Mouse (Mus musculus): ENCODE measurements around the gene Mcf2l. TPM values are rescaled to one million over a fixed set of nuclear protein-coding genes. Genes with fewer than 3 reads are reported as not detected.
A peak's percentile ranks its signal among the peaks of the same experiment; 100 is the strongest.

The Mcf2l gene
- total and polyA plus RNA-seq, 2 experiments from 2014 or later = 94.1 to 298 TPM

DNA sequence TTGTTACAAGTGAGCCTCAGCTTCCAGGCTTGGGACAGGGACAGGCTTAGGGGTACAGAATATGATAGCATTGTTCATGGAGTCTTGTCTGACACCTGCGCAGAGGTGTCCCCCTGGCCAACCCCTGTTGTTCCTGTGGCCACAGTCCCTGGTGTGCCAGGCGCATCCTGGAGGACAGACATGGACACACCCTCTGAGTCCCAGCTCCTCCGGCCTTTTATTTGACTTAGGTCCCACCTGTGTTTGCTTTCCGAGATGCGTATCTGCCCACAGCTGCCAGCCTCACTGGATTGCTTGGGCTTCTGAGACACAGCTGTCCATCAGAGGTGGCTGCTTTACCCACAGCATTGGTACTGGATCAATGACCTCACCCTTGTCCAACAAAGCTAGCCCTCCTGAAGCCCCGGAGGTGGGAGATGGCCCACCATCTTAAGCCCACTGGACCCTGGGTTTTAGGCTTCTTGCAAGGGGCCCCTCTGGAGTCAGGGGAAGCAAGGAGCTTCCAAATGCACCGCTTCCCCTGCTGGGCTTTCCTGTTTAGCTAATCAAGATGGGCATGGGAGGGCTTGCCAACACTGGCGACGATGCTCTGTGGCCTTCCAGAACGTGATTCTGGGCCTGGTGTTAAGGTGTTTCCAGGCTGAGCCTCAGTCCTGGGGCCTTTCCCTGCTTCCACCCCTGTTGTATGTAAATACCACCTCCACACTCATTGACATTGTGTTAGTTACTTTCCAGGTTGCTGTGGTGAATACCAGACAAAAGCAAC is 67.7 kb downstream of the Mcf2l start:
- no peak overlapping the region for H3K9ac ChIP-seq (replicated peaks; ENCODE audit: low read length)
- WGBS = 69% methylated on average over 10 of the region's 10 CpGs
- TF ChIP-seq CTCF (IDR thresholded peaks at IDR 0.05; ENCODE audit: low read depth) = no peak
- ATAC-seq (no peak), DNase-seq (ENCODE audit: low spot score) (no peak)
- H3K27ac ChIP-seq = no peak overlapping the region
- H3K9me3 ChIP-seq (ENCODE audit: low read length) = no peaks in the 10 kb centered on the region
- H3K4me2 ChIP-seq (ENCODE audit: low read depth, low read length) = no peak overlapping the region
- peaks cover 10% of the 10 kb centered on the region; the same call in 1 of the 2 replicates for H3K4me1 ChIP-seq (ENCODE audit: insufficient read depth, low read length)
- H3K27me3 ChIP-seq (ENCODE audit: insufficient read depth, low read length) = no peaks in the 10 kb centered on the region
- no peak overlapping the region for H3K4me3 ChIP-seq (ENCODE audit: low read length)
- no peaks in the 10 kb centered on the region for H3K36me3 ChIP-seq (ENCODE audit: insufficient read depth, low read length)

DNA sequence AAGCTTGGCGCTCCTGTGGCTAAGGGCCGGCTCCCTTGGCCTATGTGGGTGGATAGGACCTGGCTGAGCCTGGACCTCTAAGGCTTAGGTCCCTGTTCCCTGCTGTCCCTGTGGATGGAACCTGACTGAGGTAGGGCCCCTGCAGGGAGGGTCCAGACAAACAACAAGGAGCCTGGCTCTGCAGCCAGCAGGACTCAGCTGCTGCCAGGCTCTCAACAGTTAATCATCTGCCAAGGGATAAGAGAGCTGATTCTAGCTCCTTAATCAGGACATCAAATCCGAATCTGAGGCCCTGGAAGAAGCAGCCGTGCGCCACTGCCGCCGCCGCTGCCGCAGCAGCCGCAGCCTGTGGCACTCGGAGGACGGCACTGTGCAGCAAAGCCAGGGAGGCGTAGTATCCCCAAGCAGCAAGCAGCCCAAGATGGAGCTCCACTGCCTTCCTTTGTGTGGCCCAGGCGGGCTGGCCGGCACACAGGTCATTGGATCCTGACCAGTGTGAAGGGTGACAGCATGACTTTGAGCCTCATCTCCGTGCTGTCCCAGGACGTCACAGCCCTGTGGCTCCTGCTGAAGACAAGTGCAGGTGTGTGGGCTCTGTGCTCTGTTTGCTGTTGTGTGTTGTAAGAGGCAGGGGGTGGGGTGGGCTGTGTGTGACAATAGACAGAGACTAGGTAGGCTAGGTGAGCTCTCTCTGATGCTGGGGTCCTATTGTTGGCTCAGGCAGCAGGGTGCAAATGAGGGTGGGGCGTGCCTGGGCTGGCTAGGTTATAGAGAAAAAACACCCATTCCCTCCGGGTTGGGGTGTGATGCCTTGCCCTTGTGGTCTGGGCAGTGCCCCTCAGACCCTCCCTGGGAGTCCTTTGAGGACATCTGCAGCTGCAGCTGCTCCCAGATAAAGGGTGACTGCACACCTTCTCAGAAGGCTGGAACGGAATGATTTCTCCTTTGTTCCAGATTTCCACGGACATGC is 74.3 kb downstream of the Mcf2l start:
- Histone ChIP-seq H3K9ac (replicated peaks; ENCODE audit: low read length) (peak overlapping the region; percentile 74), H3K9me3 (ENCODE audit: low read length) (no peaks in the 10 kb centered on the region), H3K27me3 (ENCODE audit: insufficient read depth, low read length) (no peaks in the 10 kb centered on the region), H3K36me3 (ENCODE audit: insufficient read depth, low read length) (no peaks in the 10 kb centered on the region), H3K4me2 (ENCODE audit: low read depth, low read length) (peak overlapping the region; percentile 76), H3K4me3 (ENCODE audit: low read length) (peak overlapping the region; percentile 53), H3K27ac (peak overlapping the region; percentile 98), H3K4me1 (ENCODE audit: insufficient read depth, low read length) (peaks cover 42% of the 10 kb centered on the region)
- peak; percentile 79 for ATAC-seq
- DNase-seq (ENCODE audit: low spot score) = peak; percentile 84
- no peak for TF ChIP-seq CTCF (IDR thresholded peaks at IDR 0.05; ENCODE audit: low read depth)
- whole genome bisulfite sequencing = 3% methylated on average over 21 of the region's 21 CpGs

DNA sequence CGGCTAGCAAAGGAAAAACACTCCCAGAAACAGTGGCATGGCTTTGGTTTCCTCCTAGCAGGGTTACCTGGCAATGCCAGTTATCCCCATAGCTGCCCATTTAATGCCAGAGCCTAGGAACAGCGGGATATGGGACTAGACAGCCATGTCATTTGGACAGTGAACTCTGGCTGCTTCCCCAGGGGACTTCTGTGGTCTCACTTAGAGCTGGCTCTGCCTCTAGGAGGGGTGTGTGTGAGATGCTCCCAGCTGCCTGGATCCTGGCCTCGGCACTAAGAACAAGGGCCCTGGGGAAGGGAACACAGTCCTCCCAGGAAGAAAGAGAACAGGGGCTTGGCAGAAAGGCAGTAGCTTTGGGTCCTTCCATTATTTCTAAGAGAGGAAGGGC is 75.0 kb downstream of the Mcf2l start:
- peaks cover 42% of the 10 kb centered on the region for H3K4me1 ChIP-seq (ENCODE audit: insufficient read depth, low read length)
- 8% methylated on average over 3 of the region's 3 CpGs for WGBS

DNA sequence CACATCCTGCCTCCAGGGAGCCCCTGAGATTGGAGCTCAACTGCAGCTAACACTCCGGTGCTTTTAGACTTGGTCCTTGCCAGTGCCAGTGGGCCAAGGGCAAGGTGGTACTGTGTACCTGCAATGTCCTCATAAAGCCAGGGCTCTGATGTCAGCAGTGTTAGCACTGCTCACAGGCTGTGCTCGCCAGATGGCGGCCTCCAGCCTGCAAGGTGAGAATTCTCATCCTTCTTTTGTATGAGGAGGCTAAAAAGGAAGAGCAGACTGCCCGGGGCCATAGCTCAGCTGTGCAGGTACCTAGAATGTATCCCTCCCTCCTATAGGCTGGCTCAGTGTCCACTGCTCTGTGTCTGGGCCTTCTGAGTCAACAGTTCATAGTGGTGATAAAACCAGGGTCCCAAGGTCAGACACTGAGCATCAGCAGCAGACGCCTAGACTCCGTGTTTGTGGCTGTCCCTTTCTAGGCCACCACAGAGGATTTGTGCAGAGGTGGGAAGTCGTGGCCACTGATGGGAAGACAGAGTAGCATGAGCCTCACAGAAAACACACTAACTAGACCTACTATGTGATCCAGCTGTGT is 77.5 kb downstream of the Mcf2l start:
- ATAC-seq = no peak
- no peaks in the 10 kb centered on the region for H3K27me3 ChIP-seq (ENCODE audit: insufficient read depth, low read length)
- no peak for TF ChIP-seq CTCF (IDR thresholded peaks at IDR 0.05; ENCODE audit: low read depth)
- no peak overlapping the region for H3K4me3 ChIP-seq (ENCODE audit: low read length)
- peaks cover 42% of the 10 kb centered on the region for H3K4me1 ChIP-seq (ENCODE audit: insufficient read depth, low read length)
- H3K4me2 ChIP-seq (ENCODE audit: low read depth, low read length) = no peak overlapping the region
- DNase-seq (ENCODE audit: low spot score) = no peak
- peak overlapping the region; percentile 98 for H3K27ac ChIP-seq
- WGBS = 68% methylated on average over 7 of the region's 7 CpGs
- no peaks in the 10 kb centered on the region for H3K36me3 ChIP-seq (ENCODE audit: insufficient read depth, low read length)
- no peak overlapping the region; the same call in 1 of the 2 replicates for H3K9ac ChIP-seq (replicated peaks; ENCODE audit: low read length)
- no peaks in the 10 kb centered on the region for H3K9me3 ChIP-seq (ENCODE audit: low read length)

More for the DNA sequence above, 75.0 kb downstream of the Mcf2l start:
- Histone ChIP-seq H3K4me3 (ENCODE audit: low read length) (peak overlapping the region; percentile 53), H3K4me2 (ENCODE audit: low read depth, low read length) (peak overlapping the region; percentile 76), H3K27me3 (ENCODE audit: insufficient read depth, low read length) (no peaks in the 10 kb centered on the region), H3K36me3 (ENCODE audit: insufficient read depth, low read length) (no peaks in the 10 kb centered on the region), H3K9me3 (ENCODE audit: low read length) (no peaks in the 10 kb centered on the region), H3K27ac (peak overlapping the region; percentile 98), H3K9ac (replicated peaks; ENCODE audit: low read length) (peak overlapping the region; percentile 74)
- no peak; the same call in 1 of the 2 replicates for TF ChIP-seq CTCF (IDR thresholded peaks at IDR 0.05; ENCODE audit: low read depth)
- ATAC-seq (peak; percentile 53), DNase-seq (ENCODE audit: low spot score) (peak; percentile 83)

DNA sequence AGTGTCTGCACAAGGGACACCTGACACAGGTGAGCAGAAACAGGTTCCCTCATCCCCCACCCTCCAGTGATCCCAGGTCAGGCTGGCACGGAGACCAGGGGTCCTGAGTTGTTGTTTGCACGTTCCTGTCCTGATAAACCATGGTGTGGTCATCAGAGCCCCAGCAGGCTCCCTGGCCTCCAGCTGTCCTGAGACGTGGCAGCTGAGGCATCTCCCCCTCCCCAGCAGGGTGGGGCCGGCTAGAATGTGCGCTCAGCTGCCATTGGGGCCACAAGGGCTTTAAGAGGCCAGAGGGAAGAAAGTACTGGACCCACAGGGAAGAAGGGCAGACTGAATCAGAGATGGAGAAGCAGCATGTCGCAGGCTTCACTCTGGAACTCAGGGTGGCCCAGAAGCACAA is 79.1 kb downstream of the Mcf2l start:
- WGBS = 45% methylated on average over 6 of the region's 6 CpGs
- H3K9ac ChIP-seq (replicated peaks; ENCODE audit: low read length) = no peak overlapping the region
- DNase-seq (ENCODE audit: low spot score) (no peak), ATAC-seq (no peak)
- H3K27me3 ChIP-seq (ENCODE audit: insufficient read depth, low read length) = no peaks in the 10 kb centered on the region
- no peaks in the 10 kb centered on the region for H3K9me3 ChIP-seq (ENCODE audit: low read length)
- no peak overlapping the region for H3K4me3 ChIP-seq (ENCODE audit: low read length)
- peaks cover 26% of the 10 kb centered on the region for H3K4me1 ChIP-seq (ENCODE audit: insufficient read depth, low read length)
- no peak for TF ChIP-seq CTCF (IDR thresholded peaks at IDR 0.05; ENCODE audit: low read depth)
- no peak overlapping the region for H3K4me2 ChIP-seq (ENCODE audit: low read depth, low read length)
- H3K36me3 ChIP-seq (ENCODE audit: insufficient read depth, low read length) = no peaks in the 10 kb centered on the region
- H3K27ac ChIP-seq = no peak overlapping the region

DNA sequence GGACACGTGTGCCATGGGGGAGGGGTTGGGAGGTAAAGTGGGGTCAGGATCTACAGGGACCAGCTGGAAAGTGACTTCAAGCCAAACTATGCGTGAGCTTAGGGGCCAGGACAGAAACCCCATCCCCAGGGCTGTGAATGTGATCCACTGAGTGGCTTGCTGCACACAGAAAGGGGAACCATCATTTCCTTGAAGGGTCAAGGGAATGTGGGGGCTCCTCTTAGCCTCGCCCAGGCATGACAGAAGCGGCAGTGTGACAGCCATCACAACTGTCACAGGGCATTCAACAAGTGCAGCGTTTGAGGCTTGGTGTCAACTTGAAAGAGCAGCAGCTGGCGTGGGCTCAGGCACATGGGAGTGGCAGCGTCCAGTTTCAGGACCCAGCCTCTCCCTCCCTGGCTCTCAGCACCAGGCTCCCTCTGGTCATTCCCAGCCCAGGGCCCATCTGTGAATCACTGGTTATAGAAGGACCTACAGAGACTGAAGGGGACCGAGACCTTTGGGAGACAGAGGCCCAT is 81.8 kb downstream of the Mcf2l start:
- WGBS = 75% methylated on average over 8 of the region's 8 CpGs
- no peak for ATAC-seq

More for the DNA sequence above, 81.8 kb downstream of the Mcf2l start:
- H3K4me2 ChIP-seq (ENCODE audit: low read depth, low read length) = no peak overlapping the region
- no peaks in the 10 kb centered on the region for H3K27me3 ChIP-seq (ENCODE audit: insufficient read depth, low read length)
- no peaks in the 10 kb centered on the region for H3K9me3 ChIP-seq (ENCODE audit: low read length)
- no peak overlapping the region for H3K4me3 ChIP-seq (ENCODE audit: low read length)
- no peaks in the 10 kb centered on the region for H3K36me3 ChIP-seq (ENCODE audit: insufficient read depth, low read length)
- no peak for DNase-seq (ENCODE audit: low spot score)
- no peak overlapping the region for H3K27ac ChIP-seq
- TF ChIP-seq CTCF (IDR thresholded peaks at IDR 0.05; ENCODE audit: low read depth) = no peak
- no peak overlapping the region for H3K9ac ChIP-seq (replicated peaks; ENCODE audit: low read length)
- peaks cover 8% of the 10 kb centered on the region for H3K4me1 ChIP-seq (ENCODE audit: insufficient read depth, low read length)

All from hindbrain, postnatal 0 days (tissue).